Mouse (Mus musculus) testis, adult 2 months (tissue): ENCODE measurements at regions not wholly inside any gene's neighbourhood (a gene's known extent, or its start where the extent isn't known, plus 50 kb on each side); places are given as distances from the start of the nearest gene placed in this dataset.

Source experiments
- H3K27ac ChIP-seq: fragments of 200-500 bp; 2 replicates; pipeline ENCODE4 v1.5.1; 2012; ENCODE audit warnings: low read depth, low read length; ENCODE audit not compliant: control insufficient read depth, insufficient read depth
- H3K27me3 ChIP-seq: fragments of 200-500 bp; 2 replicates; pipeline ENCODE4 v1.6.1; 2012; ENCODE audit warnings: mild to moderate bottlenecking, low read length, moderate library complexity; ENCODE audit not compliant: control insufficient read depth, insufficient read depth
- H3K36me3 ChIP-seq: fragments of 200-500 bp; 2 replicates; pipeline ENCODE4 v1.6.1; 2012; ENCODE audit warnings: mild to moderate bottlenecking, low read length; ENCODE audit not compliant: control insufficient read depth, insufficient read depth
- H3K4me1 ChIP-seq: fragments of 200-500 bp; 2 replicates; pipeline ENCODE4 v1.6.1; 2012; ENCODE audit warnings: low read length; ENCODE audit not compliant: control insufficient read depth, insufficient read depth
- H3K4me3 ChIP-seq: fragments of 200-500 bp; 2 replicates; pipeline ENCODE4 v1.5.1; 2012; ENCODE audit warnings: low read depth, mild to moderate bottlenecking, low read length, moderate library complexity, mixed read lengths; ENCODE audit not compliant: control insufficient read depth
- CTCF ChIP-seq: fragments of 200-500 bp; IDR thresholded peaks from 2 replicates; pipeline ENCODE4 v1.5.1; 2012; ENCODE audit warnings: low read depth, mild to moderate bottlenecking, inconsistent platforms, low read length, moderate library complexity; ENCODE audit not compliant: control insufficient read depth, insufficient read depth, insufficient replicate concordance
- POLR2A ChIP-seq: fragments of 200-500 bp; IDR thresholded peaks from 2 replicates; pipeline ENCODE4 v1.6.1; 2012; ENCODE audit warnings: low read depth, mild to moderate bottlenecking, inconsistent platforms, low read length, moderate library complexity; ENCODE audit not compliant: control insufficient read depth

DNA sequence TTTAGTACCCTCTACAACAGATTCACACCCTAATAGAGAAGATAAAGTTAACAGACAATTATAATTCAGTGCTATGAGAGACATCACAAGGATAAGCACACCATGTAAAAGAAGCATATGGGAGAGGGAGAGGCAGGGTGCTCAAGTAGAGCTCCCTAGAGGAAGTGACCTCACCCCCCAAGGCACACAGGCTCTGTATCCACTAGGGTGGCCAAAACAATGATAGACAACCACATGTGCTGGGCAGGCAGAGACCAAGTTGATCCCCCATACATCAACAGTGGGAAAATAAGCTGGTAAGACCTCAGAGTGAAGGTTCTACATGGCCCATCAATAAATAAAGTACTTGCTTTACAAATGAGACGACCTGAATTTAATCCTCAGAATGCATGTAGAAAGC is 347.7 kb downstream of the Sox4 start:
- Histone ChIP-seq H3K4me1 (no peaks in the 10 kb centered on the region), H3K27ac (no peak overlapping the region), H3K27me3 (no peaks in the 10 kb centered on the region), H3K4me3 (no peak overlapping the region), H3K36me3 (no peaks in the 10 kb centered on the region)
- TF ChIP-seq POLR2A: no peak
- no peak for TF ChIP-seq CTCF

DNA sequence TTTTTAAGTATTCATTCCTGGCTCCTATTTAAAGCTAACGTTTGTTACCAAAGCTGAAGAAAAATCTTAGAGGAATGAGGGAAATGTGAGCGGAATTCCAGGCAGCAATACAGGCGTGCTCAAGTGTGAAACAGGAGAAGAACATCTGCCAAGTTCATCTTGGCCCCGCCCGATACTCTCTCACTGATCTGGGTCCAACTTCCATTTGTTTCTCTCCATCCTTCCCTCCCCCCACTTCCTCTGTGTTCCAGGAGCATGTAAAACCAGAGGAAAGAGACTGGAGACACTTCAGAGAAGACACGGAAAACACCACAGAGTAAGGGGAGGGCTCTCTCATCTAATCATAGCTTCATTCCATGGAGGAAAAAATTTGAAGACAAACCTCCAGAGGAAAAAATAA is 346.7 kb downstream of the Gm11361 start:
- no peak overlapping the region for H3K4me3 ChIP-seq
- TF ChIP-seq POLR2A (no peak), CTCF (no peak)
- no peaks in the 10 kb centered on the region for H3K27me3 ChIP-seq
- H3K4me1 ChIP-seq: no peaks in the 10 kb centered on the region
- no peak overlapping the region for H3K27ac ChIP-seq
- no peaks in the 10 kb centered on the region for H3K36me3 ChIP-seq

DNA sequence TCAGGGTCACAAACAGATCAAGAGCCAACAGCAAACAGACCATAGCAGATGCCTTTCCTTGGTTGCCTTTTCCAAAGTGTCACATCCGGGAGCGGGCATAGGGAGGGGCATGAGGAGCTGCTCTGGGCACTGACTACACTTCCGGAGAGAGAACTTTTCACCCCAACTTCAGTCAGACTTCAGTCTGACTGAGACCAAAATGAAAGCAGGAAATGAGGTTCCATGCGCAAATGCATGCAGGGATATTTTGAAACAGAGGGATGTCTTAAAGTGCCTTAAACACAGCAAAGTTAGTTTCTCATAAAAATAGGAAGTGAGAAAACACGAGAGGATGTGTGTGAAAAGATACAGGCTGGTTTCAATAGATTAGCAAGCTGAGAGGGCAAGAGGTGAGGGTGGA is 343.5 kb downstream of the Gm11361 start:
- TF ChIP-seq CTCF (no peak), POLR2A (no peak)
- Histone ChIP-seq H3K4me1 (no peaks in the 10 kb centered on the region), H3K27me3 (no peaks in the 10 kb centered on the region), H3K4me3 (no peak overlapping the region), H3K27ac (no peak overlapping the region), H3K36me3 (no peaks in the 10 kb centered on the region)

DNA sequence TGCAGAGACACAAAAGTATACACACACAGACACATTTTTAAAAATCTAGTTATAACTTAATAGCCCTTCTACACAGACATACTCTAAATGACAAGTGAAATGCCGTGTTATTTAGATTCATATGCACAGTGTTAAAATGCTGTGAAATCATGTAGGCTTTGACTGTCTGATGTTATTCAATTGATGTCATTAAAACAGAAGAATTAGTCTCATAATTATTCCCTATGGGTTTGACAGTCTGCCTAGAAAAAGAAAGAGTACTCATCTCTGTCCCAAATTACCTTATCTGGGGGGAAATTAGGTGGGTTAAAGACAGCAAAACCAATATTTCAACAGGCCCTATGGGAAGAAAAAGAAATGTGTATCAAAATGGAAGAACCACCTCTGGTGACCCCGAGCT is 339.0 kb downstream of the Gm11361 start:
- no peaks in the 10 kb centered on the region for H3K36me3 ChIP-seq
- no peak overlapping the region for H3K27ac ChIP-seq
- TF ChIP-seq POLR2A (no peak), CTCF (no peak)

DNA sequence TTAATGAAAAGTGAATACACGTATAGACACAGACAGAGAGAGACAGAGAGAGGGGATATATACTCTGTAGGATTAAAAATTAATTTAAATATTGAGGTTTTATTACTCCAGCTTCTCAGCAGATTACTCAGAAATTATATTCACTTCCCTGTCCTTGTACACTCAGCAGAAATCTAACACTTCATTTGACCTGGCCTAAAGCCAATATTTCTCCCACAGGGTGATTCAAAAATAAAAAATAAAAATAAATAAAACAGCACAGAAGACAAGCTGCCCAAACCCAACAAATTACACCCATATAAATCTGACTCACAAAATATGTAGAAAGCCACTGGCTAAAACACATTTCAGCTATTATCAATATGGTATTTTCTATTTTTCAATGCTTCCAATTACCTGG is 334.8 kb downstream of the Gm11361 start:
- no peaks in the 10 kb centered on the region for H3K27me3 ChIP-seq
- no peaks in the 10 kb centered on the region for H3K36me3 ChIP-seq
- no peak overlapping the region for H3K27ac ChIP-seq
- no peaks in the 10 kb centered on the region for H3K4me1 ChIP-seq
- TF ChIP-seq CTCF: no peak
- TF ChIP-seq POLR2A: no peak
- H3K4me3 ChIP-seq: no peak overlapping the region

More for the DNA sequence above, 339.0 kb downstream of the Gm11361 start:
- H3K27me3 ChIP-seq: no peaks in the 10 kb centered on the region
- no peak overlapping the region for H3K4me3 ChIP-seq
- H3K4me1 ChIP-seq: no peaks in the 10 kb centered on the region

DNA sequence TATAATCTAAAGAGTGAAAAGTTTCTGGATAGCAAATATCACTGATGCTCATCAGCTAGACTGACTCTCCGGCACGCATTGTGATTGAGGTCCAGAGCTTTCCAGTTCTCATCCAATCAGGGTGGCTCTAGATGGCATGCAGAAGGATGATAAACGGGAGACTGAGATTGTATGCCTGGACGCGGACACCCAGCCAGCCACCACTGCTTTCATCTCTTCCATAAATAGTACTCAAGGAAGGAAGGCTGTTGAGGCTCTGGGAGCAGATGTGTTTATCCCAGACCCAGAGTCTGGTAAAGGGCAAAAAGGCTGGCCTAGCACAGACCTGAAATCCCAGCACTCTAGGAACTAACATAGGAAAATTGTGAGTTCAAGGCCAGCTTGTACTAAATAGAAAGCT is 330.6 kb downstream of the Gm11361 start:
- TF ChIP-seq CTCF (no peak), POLR2A (no peak)
- H3K4me3 ChIP-seq: no peak overlapping the region

DNA sequence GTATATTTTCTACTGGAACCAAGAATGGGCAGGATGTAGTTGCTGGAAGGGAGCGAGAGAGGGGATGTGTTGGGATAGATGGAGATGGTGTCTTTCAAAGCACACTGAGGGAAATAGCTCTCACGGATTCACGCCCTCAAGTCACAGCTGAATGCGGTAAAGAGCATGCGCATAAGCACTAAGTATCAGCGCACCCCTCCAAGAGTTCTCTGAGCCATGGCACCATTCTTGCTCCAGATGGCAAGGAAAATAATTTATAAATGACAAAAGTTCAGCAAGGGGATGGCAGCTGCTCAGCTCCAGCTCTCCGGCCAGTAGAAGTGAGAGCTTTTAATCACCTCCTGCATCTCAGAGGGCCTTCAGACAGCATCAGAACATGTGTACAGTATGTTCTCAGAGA is 329.4 kb downstream of the Gm11361 start:
- Histone ChIP-seq H3K27ac (no peak overlapping the region), H3K4me1 (no peaks in the 10 kb centered on the region), H3K27me3 (no peaks in the 10 kb centered on the region), H3K36me3 (no peaks in the 10 kb centered on the region), H3K4me3 (no peak overlapping the region)
- TF ChIP-seq CTCF (no peak), POLR2A (no peak)

More for the DNA sequence above, 330.6 kb downstream of the Gm11361 start:
- Histone ChIP-seq H3K4me1 (no peaks in the 10 kb centered on the region), H3K27ac (no peak overlapping the region), H3K27me3 (no peaks in the 10 kb centered on the region), H3K36me3 (no peaks in the 10 kb centered on the region)

- Histone ChIP-seq H3K36me3 (no peaks in the 10 kb centered on the region), H3K27me3 (no peaks in the 10 kb centered on the region), H3K27ac (no peak overlapping the region), H3K4me3 (no peak overlapping the region), H3K4me1 (no peaks in the 10 kb centered on the region)
- no peak for TF ChIP-seq CTCF
- no peak for TF ChIP-seq POLR2A
These were observed 328.8 kb downstream of the Gm11361 start for GRCm38 (mm10) chr13:28586140-28586539.
